Mouse (Mus musculus): ENCODE data around the gene A030005K14Rik. TPM values are rescaled to one million over a fixed set of nuclear protein-coding genes. Genes with fewer than 3 reads are reported as not detected.

Gene A030005K14Rik
- polyA plus RNA-seq (2012; rRNA removed) = not detected in 2 replicates

DNA sequence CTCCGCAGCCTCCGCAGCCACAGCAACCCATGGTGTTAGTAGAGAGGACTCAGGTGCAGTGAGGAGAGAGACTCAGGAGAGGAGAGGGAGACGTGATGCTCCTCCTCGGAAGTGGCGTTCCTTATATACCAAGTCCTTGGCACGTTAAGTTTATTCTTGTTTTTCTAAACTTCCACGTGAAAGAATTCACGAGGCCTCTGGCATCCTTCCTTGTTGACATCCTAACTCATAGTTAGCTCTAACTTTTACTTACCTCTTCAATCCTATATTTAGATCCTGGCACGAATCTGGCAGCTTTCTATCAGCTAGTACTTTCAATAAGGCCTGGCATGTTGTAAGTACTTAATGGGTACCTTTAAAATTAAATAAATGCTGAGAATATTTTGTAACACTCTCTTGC is at the start of gene A030005K14Rik:
Gene A030005K14Rik (minus strand): TSS at position 101 of the 400 bp plus-strand sequence.
- DNase-seq (ENCODE audit: extremely low spot score in 1 of 2, low spot score in 1 of 2) = no peak

DNA sequence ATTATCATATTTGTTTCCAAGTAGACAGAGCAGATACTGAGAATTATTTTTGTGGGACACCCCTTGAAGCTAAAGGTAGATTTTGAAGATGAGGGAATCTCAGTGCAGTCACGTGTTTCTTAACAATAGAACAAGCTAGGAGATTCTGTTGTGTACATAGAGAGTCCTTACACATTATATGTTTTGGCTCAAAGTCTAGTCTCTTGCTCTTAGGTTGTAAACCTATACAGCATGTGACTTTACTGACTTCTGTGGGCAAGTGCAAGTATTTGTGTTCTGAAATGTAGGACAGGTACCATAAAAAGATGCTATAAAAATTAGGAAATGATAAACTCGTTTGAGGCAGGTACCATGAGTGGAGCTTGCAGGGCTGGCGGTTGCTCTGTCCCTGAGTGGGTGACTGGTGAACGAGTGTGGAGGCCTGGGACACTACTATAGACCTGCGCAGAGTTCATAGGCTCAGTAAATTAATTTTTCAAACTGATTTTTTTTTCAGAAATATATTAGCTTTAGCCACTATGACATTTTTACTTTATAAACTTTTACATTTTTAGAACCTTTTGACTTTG is 48.3 kb upstream of the A030005K14Rik start:
- DNase-seq (ENCODE audit: extremely low spot score in 1 of 2, low spot score in 1 of 2) = no peak

DNA sequence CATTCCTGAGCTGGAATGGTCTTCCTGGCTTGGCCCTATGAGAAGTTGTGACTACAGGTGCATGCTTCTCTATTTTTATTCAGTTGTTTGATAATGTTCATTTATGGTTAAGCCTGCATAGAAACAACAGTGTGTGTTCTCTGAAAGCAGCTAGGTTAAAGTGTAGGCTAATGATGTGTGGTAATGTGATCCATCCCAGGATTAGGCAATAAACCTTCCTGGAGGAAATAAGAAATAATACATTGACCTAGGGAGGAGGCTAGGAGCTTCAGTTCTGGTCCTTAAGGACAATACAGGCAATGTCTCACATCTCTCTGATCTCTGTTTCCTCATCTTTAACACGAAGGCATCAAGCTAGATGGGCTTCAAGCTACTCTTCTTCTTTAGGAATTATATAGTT is 46.3 kb upstream of the A030005K14Rik start:
- DNase-seq (ENCODE audit: extremely low spot score in 1 of 2, low spot score in 1 of 2) = no peak

DNA sequence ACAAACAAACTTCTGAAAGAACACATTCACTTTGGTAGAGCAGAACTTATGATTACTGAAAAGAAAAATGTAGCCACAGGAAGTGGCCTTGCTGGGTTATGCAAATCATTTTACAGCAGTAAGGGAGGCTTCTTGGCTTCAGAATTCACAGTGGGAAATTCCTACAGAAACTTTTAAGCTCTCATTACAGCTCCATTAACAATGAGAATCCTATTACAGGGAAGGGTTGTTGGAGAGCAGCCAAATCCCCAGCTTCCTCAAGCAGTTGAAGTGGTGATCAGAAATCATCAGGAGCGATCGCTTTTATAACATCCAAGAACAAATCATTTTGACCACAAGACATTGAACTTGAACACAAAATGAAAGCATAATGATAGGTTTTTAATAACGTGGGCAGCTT is 42.7 kb upstream of the A030005K14Rik start:
- peak in 1 of 2 experiments; percentile 8 for DNase-seq (ENCODE audit: extremely low spot score in 1 of 2, low spot score in 1 of 2)

DNA sequence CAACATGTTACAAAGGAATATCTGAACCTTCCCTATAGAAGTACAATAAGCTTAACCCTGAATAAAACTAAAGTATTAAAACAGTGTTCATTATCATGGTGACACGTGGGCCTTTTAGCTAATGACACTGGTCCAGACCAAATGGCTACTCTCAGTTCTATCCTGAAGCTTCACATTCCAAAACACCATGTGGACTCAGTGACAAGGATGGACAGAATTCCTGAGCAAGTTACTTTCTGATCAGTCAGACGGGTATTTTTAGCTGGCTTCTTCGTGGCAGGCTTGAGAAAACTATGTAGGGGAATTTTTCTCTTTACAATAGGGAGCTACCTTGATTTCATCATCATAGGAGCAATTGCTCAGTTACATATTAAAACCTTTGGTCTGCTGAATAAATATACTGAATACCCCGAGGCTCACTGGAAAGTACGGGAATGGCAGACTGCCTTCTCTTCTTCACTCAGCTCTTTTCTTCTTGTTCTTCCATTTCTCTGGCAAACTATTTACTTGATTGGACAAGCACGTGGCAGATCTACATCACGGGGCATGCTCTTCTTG is 40.5 kb upstream of the A030005K14Rik start:
- no peak for DNase-seq (ENCODE audit: extremely low spot score in 1 of 2, low spot score in 1 of 2)

DNA sequence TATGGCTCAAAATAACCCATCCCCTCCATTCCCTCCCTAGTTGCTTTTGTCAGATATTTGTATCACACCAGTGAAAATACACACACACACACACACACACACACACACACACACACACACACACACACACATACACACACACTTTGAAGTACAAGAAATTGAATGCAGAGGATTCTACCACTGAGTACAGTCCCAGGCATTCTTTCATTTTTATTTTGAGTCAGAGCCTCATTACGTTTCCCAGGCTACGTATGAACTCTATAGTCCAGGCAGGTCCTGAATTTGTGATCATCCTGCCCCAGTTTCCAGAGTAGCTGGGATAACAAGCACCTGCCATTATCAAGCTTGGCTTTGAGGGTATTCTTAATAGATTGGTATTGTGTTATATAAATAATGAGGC is 40.0 kb upstream of the A030005K14Rik start:
- DNase-seq (ENCODE audit: extremely low spot score in 1 of 2, low spot score in 1 of 2) = no peak

DNA sequence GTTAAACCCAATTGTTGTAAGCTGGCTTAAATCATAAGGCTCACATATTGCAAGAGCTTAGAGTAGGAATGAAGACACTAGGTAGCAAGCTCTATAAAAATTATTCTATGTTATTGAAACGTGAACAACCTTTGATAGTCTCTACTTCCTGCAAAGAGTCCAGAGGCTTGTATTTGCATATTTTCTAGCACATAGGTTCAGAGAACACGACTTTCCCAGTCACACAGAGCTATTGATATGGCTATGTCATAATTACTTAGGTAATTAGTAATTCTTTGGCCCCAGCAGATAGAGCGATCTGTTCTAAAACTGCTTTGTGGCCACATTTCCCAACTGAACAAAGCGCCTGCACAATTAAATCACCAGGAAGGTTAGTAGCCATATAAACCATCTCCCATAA is 37.8 kb upstream of the A030005K14Rik start:
- DNase-seq (ENCODE audit: extremely low spot score in 1 of 2, low spot score in 1 of 2) = no peak

DNA sequence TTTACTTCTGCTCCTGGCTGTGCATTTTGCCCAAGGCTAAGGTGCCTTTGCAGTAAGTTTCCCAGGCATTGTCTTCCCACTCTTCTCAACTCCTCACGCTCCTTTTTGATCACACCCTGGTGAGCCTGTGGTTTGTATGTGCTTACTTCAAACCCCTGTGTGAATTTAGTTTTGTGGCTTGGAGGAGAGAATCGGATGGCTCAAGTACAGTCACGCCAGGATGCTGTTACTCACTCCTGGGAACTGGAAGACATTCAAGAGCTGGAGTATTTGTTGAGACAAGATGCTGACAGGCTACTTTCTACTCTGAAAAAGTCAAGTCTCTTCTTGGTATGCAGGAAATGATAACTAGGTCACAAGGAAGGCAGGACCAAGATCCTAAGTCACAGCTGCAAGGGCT is 32.1 kb upstream of the A030005K14Rik start:
- DNase-seq (ENCODE audit: extremely low spot score in 1 of 2, low spot score in 1 of 2) = peak in 1 of 2 experiments; percentile 4

DNA sequence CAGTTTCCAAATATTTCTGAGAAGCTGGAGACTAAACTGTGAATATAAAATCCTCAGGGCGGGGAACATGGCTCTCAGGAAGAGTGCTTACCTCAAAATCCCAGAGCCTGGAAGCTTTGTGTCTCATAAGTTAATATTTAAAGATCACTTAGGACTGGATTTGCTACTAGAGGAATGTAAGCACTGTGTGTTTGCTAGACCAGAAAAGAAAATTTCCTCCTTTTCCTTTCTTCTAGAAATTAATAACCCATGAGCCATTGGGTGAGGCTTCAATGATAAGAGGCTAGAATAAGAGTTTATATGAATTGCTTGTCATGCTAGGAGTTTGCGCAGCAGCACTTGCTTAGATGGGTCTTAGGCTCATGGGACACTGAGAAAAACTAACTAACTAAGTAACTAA is 25.6 kb upstream of the A030005K14Rik start:
- DNase-seq (ENCODE audit: extremely low spot score in 1 of 2, low spot score in 1 of 2) = no peak

DNA sequence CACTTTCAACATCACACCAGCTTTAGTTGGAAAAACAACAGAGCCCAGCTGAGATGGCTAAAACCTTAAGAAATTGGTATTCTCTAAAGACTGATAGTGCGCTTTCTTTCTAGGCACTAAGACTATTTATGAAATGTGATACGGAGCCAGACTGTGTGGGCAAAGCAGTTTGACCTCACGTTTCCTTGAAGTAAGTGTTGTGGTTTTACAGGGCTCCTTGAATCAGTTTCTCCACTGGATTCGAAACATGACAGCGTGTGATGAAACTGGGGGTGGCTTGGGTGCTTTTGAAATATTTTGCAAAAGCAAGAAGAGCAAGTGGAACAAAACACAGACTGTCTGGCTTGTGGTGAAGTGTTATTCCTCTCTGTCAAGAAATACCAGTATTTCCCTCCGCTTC is 17.8 kb upstream of the A030005K14Rik start:
- peak in 1 of 2 experiments; percentile 48 for DNase-seq (ENCODE audit: extremely low spot score in 1 of 2, low spot score in 1 of 2)

DNA sequence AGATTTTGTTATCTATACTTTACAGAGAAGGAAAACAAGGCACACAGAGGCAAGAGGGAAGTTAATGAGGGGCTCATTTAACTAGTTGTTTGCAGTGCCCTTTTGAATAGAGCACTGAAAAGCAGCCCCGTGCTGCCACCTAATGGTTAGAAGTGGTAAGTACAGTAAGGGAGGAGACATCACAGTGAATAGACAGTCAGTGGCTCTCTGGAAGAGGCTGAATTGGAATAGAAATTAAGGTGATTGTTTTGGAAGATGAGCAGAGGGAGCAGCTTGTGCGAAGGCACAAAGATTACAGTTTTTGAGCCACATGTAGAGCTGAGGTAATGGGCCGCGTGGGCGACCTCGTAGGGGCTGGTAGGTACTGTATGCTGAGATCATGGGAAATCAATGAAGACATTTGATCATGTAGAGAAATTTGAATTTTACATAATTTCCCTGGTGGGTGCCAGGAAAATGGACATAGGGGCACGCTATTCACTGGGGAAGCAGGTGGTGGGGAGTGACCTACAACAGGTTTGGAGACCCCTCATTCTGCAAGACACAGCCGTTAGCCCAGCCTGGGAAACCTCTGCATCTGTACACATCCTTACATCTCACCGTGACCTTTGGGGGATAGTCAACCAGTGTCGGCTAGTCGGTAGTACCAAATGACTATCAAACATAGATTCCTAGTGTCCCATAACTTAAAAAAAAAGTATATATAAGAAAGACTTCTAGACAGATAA is 17.2 kb upstream of the A030005K14Rik start:
- peak in 1 of 2 experiments; percentile 68 for DNase-seq (ENCODE audit: extremely low spot score in 1 of 2, low spot score in 1 of 2)

DNA sequence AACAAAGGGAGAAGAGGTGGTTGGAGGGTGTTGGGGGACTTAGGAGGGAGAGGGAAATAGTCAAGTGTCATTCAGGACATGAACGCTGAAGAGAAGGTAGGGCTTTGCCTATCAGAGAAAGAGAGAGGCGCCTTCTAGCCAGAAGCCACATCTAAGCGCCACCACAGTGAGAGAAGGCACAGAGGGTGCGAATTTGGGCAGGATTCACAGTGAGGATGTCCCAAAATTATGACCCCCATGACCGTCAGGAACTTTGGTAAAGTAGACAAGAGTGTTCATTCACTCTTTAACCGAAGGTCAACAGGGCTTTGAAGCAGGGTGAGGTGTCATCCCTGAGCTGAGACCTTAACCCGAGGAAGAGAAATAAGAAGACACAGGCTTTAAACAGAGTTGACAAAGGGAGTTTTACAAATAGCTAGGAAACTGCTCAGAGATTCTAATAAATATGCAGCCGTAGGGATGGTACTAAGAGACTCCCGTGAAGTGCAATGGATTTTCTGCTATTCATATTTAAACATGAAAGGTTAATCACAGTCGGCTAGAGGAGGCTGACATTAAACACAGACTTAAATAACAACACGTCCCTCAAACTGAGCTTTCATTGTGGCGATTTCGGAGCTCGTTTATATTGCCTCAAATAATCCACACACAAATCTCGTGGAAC is 16.5 kb upstream of the A030005K14Rik start:
- DNase-seq (ENCODE audit: extremely low spot score in 1 of 2, low spot score in 1 of 2) = no peak

DNA sequence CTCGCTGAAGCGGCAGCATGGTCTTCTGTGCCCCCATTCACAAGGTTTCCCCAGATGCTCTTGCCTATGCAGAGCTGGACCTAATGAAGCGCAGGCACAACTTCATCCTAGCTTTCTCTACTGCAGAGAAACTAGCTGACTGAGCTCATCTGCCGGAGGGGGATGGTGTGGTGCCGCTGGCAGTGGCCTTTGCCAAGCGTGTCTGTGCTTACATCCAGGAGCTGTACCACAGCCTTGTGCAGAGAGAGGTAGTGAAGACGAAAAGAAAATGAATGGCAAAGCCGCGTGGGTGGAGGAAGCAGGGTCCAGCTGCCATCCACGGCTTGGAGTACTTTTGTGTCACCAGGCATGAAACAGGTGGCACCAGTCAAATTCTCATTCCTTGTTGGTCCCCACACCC is 8.0 kb upstream of the A030005K14Rik start:
- DNase-seq (ENCODE audit: extremely low spot score in 1 of 2, low spot score in 1 of 2) = peak in 1 of 2 experiments; percentile 12

DNA sequence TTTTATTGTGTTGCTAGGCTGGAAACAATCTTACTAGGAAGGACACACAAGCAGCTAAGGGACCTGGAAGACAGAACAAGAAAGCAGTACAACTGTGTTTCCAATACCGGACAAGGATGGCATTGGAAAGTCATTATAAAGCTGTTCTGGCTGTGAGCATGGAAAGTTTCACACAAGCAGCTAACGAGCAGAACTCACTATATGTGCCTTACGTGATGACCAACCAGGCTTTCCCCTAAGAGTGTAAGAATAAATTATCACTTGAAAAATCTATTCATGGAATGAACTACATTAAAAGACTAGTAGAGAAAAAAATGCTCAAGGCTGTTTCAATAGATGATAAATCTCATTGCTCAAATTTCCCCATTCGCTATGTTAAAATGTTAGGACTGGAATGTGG is 7.4 kb upstream of the A030005K14Rik start:
- DNase-seq (ENCODE audit: extremely low spot score in 1 of 2, low spot score in 1 of 2) = no peak

DNA sequence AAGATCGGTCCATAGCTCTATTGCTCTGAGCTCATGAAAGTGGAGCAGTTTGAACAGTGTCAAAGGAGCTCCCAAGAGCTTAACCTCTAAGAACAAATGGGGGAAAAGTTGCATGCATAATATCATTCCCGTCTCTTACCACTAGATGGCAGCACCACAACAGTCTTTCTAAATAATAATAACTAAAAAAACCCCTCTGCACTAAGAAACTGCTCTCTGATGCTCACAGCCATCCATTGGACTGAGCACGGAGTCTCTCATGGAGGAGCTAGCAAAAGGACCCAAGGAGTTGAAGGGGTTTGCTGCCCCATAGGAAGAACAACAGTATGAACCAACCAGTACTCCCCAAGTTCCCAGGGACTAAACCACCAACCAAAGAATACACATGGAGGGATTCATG is 5.7 kb upstream of the A030005K14Rik start:
- peak in 1 of 2 experiments; percentile 51 for DNase-seq (ENCODE audit: extremely low spot score in 1 of 2, low spot score in 1 of 2)

DNA sequence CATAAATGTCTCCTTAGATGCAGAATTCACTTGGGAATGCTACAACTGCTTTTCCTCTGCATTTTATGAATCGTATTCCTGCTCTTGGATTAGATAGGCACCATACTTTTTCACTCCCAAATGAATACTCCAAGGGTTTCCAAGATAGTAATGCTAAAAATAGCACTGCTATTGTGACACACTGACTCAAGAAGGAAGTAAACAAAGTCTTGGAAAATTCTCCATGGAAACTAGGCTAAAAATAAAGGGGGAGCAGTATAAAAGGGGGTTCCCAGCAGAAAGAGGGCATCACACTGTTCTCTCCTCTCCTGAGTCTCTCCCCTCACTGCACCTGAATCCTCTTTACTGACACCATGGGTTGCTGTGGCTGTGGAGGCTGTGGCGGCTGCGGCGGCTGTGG is 1.5 kb upstream of the A030005K14Rik start, which contains the start of gene Krtap28-13:
Gene Krtap28-13 (plus strand): TSS at position 288 of the 400 bp plus-strand sequence.
- DNase-seq (ENCODE audit: extremely low spot score in 1 of 2, low spot score in 1 of 2) = no peak

DNA sequence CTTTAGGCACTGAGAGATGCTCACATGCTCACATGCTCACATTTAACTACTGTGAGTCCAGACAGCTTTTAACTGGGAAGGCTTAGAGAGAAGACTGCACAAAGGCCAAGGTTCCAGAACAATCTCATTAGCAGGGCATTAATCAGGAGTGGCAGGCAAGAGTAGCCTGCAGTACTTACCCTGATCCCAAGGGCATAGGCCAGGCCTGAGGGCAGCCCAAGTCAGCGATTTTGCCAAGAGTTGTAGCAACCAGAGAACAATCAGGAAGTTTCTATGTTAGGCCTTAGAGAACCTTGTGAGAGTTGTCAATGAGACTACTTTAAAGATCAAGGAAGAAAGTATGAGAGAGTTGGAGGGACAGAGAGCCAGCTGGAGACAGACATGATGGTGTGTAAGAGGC is 697 bp downstream of the A030005K14Rik start:
- DNase-seq (ENCODE audit: extremely low spot score in 1 of 2, low spot score in 1 of 2) = no peak

DNA sequence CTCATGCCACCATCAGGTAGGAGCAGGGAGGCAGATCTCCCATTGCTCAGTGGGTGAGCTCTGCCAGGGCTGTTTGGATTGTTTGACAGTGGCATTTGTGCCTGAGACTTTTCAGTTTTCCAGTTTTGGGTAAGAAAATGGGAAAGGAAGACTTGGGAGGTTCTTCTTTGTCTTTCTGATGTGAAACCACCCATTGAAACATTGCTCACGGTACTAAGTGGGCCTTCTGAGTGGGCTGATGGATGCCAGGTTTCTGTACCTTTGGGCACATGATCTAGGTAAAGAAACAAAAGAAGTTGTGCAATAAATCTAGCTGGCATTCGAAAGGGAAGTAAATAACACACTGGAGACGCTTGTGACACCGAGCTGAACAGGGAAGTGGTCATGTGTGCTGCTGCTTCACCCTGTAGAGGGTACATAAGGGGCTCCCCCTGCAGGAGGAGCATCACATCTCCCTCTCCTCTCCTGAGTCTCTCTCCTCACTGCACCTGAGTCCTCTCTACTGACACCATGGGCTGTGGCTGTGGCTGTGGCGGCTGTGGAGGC is 14.2 kb downstream of the A030005K14Rik start, which contains the start of gene Gm47969:
Gene Gm47969 (plus strand): TSS at position 51 of the 546 bp plus-strand sequence.
- DNase-seq (ENCODE audit: extremely low spot score in 1 of 2, low spot score in 1 of 2) = no peak

DNA sequence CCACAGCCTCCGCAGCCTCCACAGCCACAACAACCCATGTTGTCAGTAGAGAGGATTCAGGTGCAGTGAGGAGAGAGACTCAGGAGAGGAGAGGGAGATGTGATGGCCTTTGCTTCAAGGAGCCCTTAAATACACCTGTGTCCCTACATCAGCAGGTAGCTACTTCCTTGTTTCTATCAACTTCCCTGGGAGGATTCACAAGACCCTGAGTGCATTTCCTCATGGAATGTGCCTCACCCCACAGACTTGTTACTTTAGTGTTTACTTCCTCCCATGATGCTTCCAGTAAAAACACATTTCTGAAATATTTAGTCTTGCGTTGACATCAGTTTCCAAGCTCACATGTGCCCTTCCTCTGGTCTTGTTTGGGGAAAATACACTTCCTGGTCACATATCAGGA is 16.8 kb downstream of the A030005K14Rik start, which contains the start of gene Krtap28-10:
Gene Krtap28-10 (minus strand): TSS at position 101 of the 400 bp plus-strand sequence.
- DNase-seq (ENCODE audit: extremely low spot score in 1 of 2, low spot score in 1 of 2) = no peak

DNA sequence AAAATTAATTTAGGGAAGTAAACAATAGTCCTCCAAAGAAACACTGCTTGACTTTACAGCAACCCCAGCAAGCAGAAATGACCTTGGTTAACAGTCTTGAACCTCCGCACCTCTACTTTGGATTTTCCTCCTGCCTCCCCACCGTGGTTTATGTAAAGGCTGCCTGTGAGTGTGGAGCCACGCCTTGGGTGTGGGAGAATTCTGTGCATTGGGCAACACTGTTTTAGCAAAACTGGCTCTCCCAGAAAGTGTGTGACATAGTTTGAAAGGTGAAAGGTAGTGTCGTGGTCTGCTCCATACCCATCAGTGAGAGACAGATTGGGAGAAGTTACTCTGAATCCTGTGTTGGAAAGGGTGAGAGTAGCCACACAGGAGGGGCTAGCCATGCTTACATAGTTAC is 20.1 kb downstream of the A030005K14Rik start:
- no peak for DNase-seq (ENCODE audit: extremely low spot score in 1 of 2, low spot score in 1 of 2)
